Mouse (Mus musculus) hindbrain, postnatal 0 days (tissue): Measurements from ENCODE around the gene Lrrn2. TPM values are rescaled to one million over a fixed set of nuclear protein-coding genes. Genes with fewer than 3 reads are reported as not detected.

ENCODE experiments used
- ATAC-seq: fragments of 200-750 bp; cut with Nextera tagmentation; 2 replicates; pipeline ENCODE4 v1.8.0; 2017; ENCODE audit warnings: mild to moderate bottlenecking, moderate TSS enrichment, moderate library complexity
- DNase-seq: peaks from one replicate; pipeline ENCODE4 v3.0.0-alpha.2; 2015; ENCODE audit warnings: low spot score
- H3K27ac ChIP-seq: fragments of 300-500 bp; sonication (generic); 2 replicates; pipeline ENCODE4 v1.5.1; 2014; ENCODE audit warnings: mild to moderate bottlenecking
- H3K27me3 ChIP-seq: fragments of 300-500 bp; sonication (generic); 2 replicates; pipeline ENCODE4 v1.6.1; 2014; ENCODE audit warnings: low read length, mixed read lengths; ENCODE audit not compliant: insufficient read depth
- H3K36me3 ChIP-seq: fragments of 300-500 bp; sonication (generic); 2 replicates; pipeline ENCODE4 v1.6.1; 2014; ENCODE audit warnings: low read length, mixed read lengths; ENCODE audit not compliant: insufficient read depth
- H3K4me1 ChIP-seq: fragments of 300-500 bp; sonication (generic); 2 replicates; pipeline ENCODE4 v1.6.1; 2014; ENCODE audit warnings: antibody characterized with exemption, low read length, mixed read lengths; ENCODE audit not compliant: insufficient read depth
- H3K4me2 ChIP-seq: fragments of 300-500 bp; sonication (generic); 2 replicates; pipeline ENCODE4 v1.6.1; 2014; ENCODE audit warnings: low read depth, mild to moderate bottlenecking, low read length, moderate library complexity, mixed read lengths
- H3K4me3 ChIP-seq: fragments of 300-500 bp; sonication (generic); 2 replicates; pipeline ENCODE4 v1.5.1; 2014; ENCODE audit warnings: low read length
- H3K9ac ChIP-seq: fragments of 300-500 bp; sonication (generic); replicated peaks from 2 replicates; pipeline ENCODE4 v1.6.1; 2014; ENCODE audit warnings: mild to moderate bottlenecking, low read length, moderate library complexity, mixed read lengths
- H3K9me3 ChIP-seq: fragments of 300-500 bp; sonication (generic); 2 replicates; pipeline ENCODE4 v1.6.1; 2016; ENCODE audit warnings: low read length, mixed read lengths
- CTCF ChIP-seq: IDR thresholded peaks from 2 replicates; pipeline ENCODE4 v1.5.1; 2016; ENCODE audit warnings: antibody characterized with exemption, control low read depth, low read depth
- WGBS: fragments of 180-500 bp; shearing (Covaris S2); extraction: QIAGEN DNeasy Blood & Tissue Kit; methylation state at CpG from one replicate; pipeline ENCODE4 v1.1.7; 2014; 5-methylcytosine and 5-hydroxymethylcytosine counted together
- polyA plus RNA-seq: library from polyadenylated mRNA; unstranded; fragments of >200 nt; fragmentation: Nextera tagmentation; extraction: Ambion mirVana; gene quantifications from 2 replicates; pipeline ENCODE4 v1.2.1, GENCODE M21; 2015
- total RNA-seq: library from RNA; depleted of rRNA; stranded (reverse); fragments of >200 nt; gene quantifications from 2 replicates; pipeline ENCODE4 v1.2.3, GENCODE M21; 2014

Lrrn2 gene
- total and polyA plus RNA-seq, 2 experiments from 2014 or later = 51.0 to 64.7 TPM

GRCm38 (mm10) chr1:132921071-132921470 lies 41.0 kb downstream of the Lrrn2 start:
- peak overlapping the region; percentile 68 for H3K27ac ChIP-seq
- no peaks in the 10 kb centered on the region for H3K36me3 ChIP-seq
- 2% methylated on average over 13 of the region's 13 CpGs for WGBS
- H3K9ac ChIP-seq = no peak overlapping the region
- H3K4me3 ChIP-seq = no peak overlapping the region
- H3K27me3 ChIP-seq = no peaks in the 10 kb centered on the region
- peak; percentile 83 for ATAC-seq
- peak; percentile 45 for TF ChIP-seq CTCF
- H3K4me2 ChIP-seq = 0 out of 2 replicates have a peak overlapping the region, but pooled peaks have one; percentile 5
- H3K4me1 ChIP-seq = peaks cover 44% of the 10 kb centered on the region
- DNase-seq = peak; percentile 81
- no peaks in the 10 kb centered on the region for H3K9me3 ChIP-seq

GRCm38 (mm10) chr1:132922257-132922656 lies 42.2 kb downstream of the Lrrn2 start:
- 46% methylated on average over 9 of the region's 9 CpGs for WGBS
- Histone ChIP-seq H3K9ac (no peak overlapping the region; the same call in 1 of the 2 replicates), H3K4me2 (no peak overlapping the region), H3K27me3 (no peaks in the 10 kb centered on the region), H3K36me3 (no peaks in the 10 kb centered on the region), H3K9me3 (no peaks in the 10 kb centered on the region), H3K27ac (peak overlapping the region; percentile 68; the same call in 1 of the 2 replicates), H3K4me3 (no peak overlapping the region), H3K4me1 (peaks cover 38% of the 10 kb centered on the region)
- ATAC-seq = no peak
- no peak for DNase-seq
- no peak for TF ChIP-seq CTCF

- TF ChIP-seq CTCF = no peak
- Histone ChIP-seq H3K36me3 (no peaks in the 10 kb centered on the region), H3K27ac (no peak overlapping the region), H3K4me2 (no peak overlapping the region), H3K4me3 (no peak overlapping the region), H3K9me3 (no peaks in the 10 kb centered on the region), H3K4me1 (peaks cover 24% of the 10 kb centered on the region), H3K9ac (no peak overlapping the region), H3K27me3 (no peaks in the 10 kb centered on the region)
- WGBS = 72% methylated on average over 7 of the region's 7 CpGs
- no peak for ATAC-seq
- DNase-seq = no peak
Measured at GRCm38 (mm10) chr1:132925270-132925669, 45.2 kb downstream of the Lrrn2 start.

- peak; percentile 44 for DNase-seq
- Histone ChIP-seq H3K4me2 (no peak overlapping the region), H3K27me3 (no peaks in the 10 kb centered on the region), H3K36me3 (no peaks in the 10 kb centered on the region), H3K9ac (no peak overlapping the region), H3K4me1 (peaks cover 3% of the 10 kb centered on the region; the same call in 1 of the 2 replicates), H3K27ac (peak overlapping the region; percentile 18), H3K4me3 (no peak overlapping the region), H3K9me3 (no peaks in the 10 kb centered on the region)
- 43% methylated on average over 19 of the region's 19 CpGs for WGBS
- TF ChIP-seq CTCF = no peak
- peak; percentile 33; the same call in 1 of the 2 replicates for ATAC-seq
Measured at GRCm38 (mm10) chr1:132928032-132928906, 48.2 kb downstream of the Lrrn2 start.

GRCm38 (mm10) chr1:132928907-132929250 lies 48.8 kb downstream of the Lrrn2 start:
- TF ChIP-seq CTCF = no peak
- Histone ChIP-seq H3K4me1 (peaks cover 3% of the 10 kb centered on the region; the same call in 1 of the 2 replicates), H3K36me3 (no peaks in the 10 kb centered on the region), H3K4me3 (no peak overlapping the region), H3K9me3 (no peaks in the 10 kb centered on the region), H3K27ac (peak overlapping the region; percentile 18), H3K27me3 (no peaks in the 10 kb centered on the region), H3K9ac (no peak overlapping the region), H3K4me2 (no peak overlapping the region)
- ATAC-seq (peak; percentile 47), DNase-seq (no peak)
- 55% methylated on average over 3 of the region's 3 CpGs for WGBS

GRCm38 (mm10) chr1:132930291-132930690 lies 50.2 kb downstream of the Lrrn2 start:
- no peaks in the 10 kb centered on the region for H3K36me3 ChIP-seq
- no peak overlapping the region for H3K4me2 ChIP-seq
- H3K9me3 ChIP-seq = no peaks in the 10 kb centered on the region
- DNase-seq (no peak), ATAC-seq (no peak)
- 50% methylated on average over 4 of the region's 4 CpGs for WGBS
- H3K9ac ChIP-seq = no peak overlapping the region
- no peaks in the 10 kb centered on the region for H3K27me3 ChIP-seq
- TF ChIP-seq CTCF = no peak
- H3K27ac ChIP-seq = no peak overlapping the region
- no peak overlapping the region for H3K4me3 ChIP-seq
- peaks cover 9% of the 10 kb centered on the region for H3K4me1 ChIP-seq

GRCm38 (mm10) chr1:132932421-132932820 lies 52.3 kb downstream of the Lrrn2 start:
- DNase-seq (peak; percentile 66), ATAC-seq (no peak)
- no peak overlapping the region for H3K4me3 ChIP-seq
- peaks cover 9% of the 10 kb centered on the region for H3K4me1 ChIP-seq
- H3K9ac ChIP-seq = no peak overlapping the region
- WGBS = 57% methylated on average over 2 of the region's 2 CpGs
- TF ChIP-seq CTCF = no peak
- no peaks in the 10 kb centered on the region for H3K9me3 ChIP-seq
- H3K36me3 ChIP-seq = peaks cover 5% of the 10 kb centered on the region; the same call in 1 of the 2 replicates
- no peak overlapping the region for H3K27ac ChIP-seq
- no peak overlapping the region for H3K4me2 ChIP-seq
- no peaks in the 10 kb centered on the region for H3K27me3 ChIP-seq
